Mouse (Mus musculus) embryonic facial prominence, embryonic 13.5 days (tissue): ENCODE data around the gene Kiz. TPM values are rescaled to one million over a fixed set of nuclear protein-coding genes. Genes with fewer than 3 reads are reported as not detected.

Experiments
- ATAC-seq: fragments of 200-750 bp; cut with Nextera tagmentation; 2 replicates; pipeline ENCODE4 v1.8.0; 2017; ENCODE audit warnings: low read depth; ENCODE audit not compliant: insufficient number of reproducible peaks, insufficient read depth, low FRiP score, low TSS enrichment
- H3K27ac ChIP-seq: fragments of 300-500 bp; sonication (generic); 2 replicates; pipeline ENCODE4 v1.5.1; 2015; ENCODE audit warnings: moderate library complexity, mild to moderate bottlenecking, inconsistent platforms
- H3K27me3 ChIP-seq: fragments of 300-500 bp; sonication (generic); 2 replicates; pipeline ENCODE4 v1.6.1; 2015; ENCODE audit warnings: mild to moderate bottlenecking, inconsistent platforms
- H3K36me3 ChIP-seq: fragments of 300-500 bp; sonication (generic); 2 replicates; pipeline ENCODE4 v1.6.1; 2015; ENCODE audit warnings: mild to moderate bottlenecking, inconsistent platforms
- H3K4me1 ChIP-seq: fragments of 300-500 bp; sonication (generic); 2 replicates; pipeline ENCODE4 v1.6.1; 2015; ENCODE audit warnings: inconsistent platforms
- H3K4me2 ChIP-seq: fragments of 300-500 bp; sonication (generic); 2 replicates; pipeline ENCODE4 v1.6.1; 2015; ENCODE audit warnings: moderate library complexity, mild to moderate bottlenecking, inconsistent platforms
- H3K4me3 ChIP-seq: fragments of 300-500 bp; sonication (generic); 2 replicates; pipeline ENCODE4 v1.5.1; 2015; ENCODE audit warnings: mild to moderate bottlenecking, inconsistent platforms
- H3K9ac ChIP-seq: fragments of 300-500 bp; sonication (generic); 2 replicates; pipeline ENCODE4 v1.6.1; 2015; ENCODE audit warnings: mild to moderate bottlenecking, inconsistent platforms
- H3K9me3 ChIP-seq: fragments of 300-500 bp; sonication (generic); 2 replicates; pipeline ENCODE4 v1.6.1; 2016; ENCODE audit warnings: inconsistent platforms
- WGBS: fragments of 180-500 bp; shearing (Covaris S2); methylation state at CpG from one replicate; pipeline ENCODE4 v1.1.7; 2015; ENCODE audit warnings: mixed read lengths; 5-methylcytosine and 5-hydroxymethylcytosine counted together
- polyA plus RNA-seq: library from polyadenylated mRNA; unstranded; fragments of >200 nt; fragmentation: Nextera tagmentation; extraction: Ambion mirVana; gene quantifications from 2 replicates; pipeline ENCODE4 v1.2.1, GENCODE M21; 2015

Gene Kiz
- polyA plus RNA-seq, 1 experiment from 2014 or later, result 31.2 TPM

GRCm38 (mm10) chr2:146920375-146921160, 64.9 kb downstream of the Kiz start:
- WGBS, result 23% methylated on average over 8 of the region's 8 CpGs
- no peak overlapping the region for H3K9ac ChIP-seq
- H3K36me3 ChIP-seq, result no peaks in the 10 kb centered on the region
- no peaks in the 10 kb centered on the region for H3K9me3 ChIP-seq
- no peaks in the 10 kb centered on the region for H3K27me3 ChIP-seq
- peaks cover 10% of the 10 kb centered on the region; the same call in 1 of the 2 replicates for H3K4me1 ChIP-seq
- H3K4me3 ChIP-seq, result no peak overlapping the region
- no peak overlapping the region for H3K27ac ChIP-seq
- ATAC-seq, result no peak
- no peak overlapping the region for H3K4me2 ChIP-seq

- no peak overlapping the region for H3K4me3 ChIP-seq
- H3K27ac ChIP-seq, result no peak overlapping the region
- no peaks in the 10 kb centered on the region for H3K9me3 ChIP-seq
- peaks cover 8% of the 10 kb centered on the region; the same call in 1 of the 2 replicates for H3K4me1 ChIP-seq
- H3K36me3 ChIP-seq, result no peaks in the 10 kb centered on the region
- no peaks in the 10 kb centered on the region for H3K27me3 ChIP-seq
- H3K4me2 ChIP-seq, result no peak overlapping the region
- 96% methylated on average over 1 of the region's 1 CpGs for WGBS
- no peak for ATAC-seq
- H3K9ac ChIP-seq, result no peak overlapping the region
Observed at GRCm38 (mm10) chr2:146925296-146925695, 69.6 kb downstream of the Kiz start.

- 68% methylated on average over 4 of the region's 4 CpGs for WGBS
- no peak overlapping the region for H3K4me3 ChIP-seq
- no peak overlapping the region for H3K9ac ChIP-seq
- H3K27ac ChIP-seq, result no peak overlapping the region
- H3K4me1 ChIP-seq, result peaks cover 2% of the 10 kb centered on the region; the same call in 1 of the 2 replicates
- no peak for ATAC-seq
- no peaks in the 10 kb centered on the region for H3K27me3 ChIP-seq
- H3K4me2 ChIP-seq, result no peak overlapping the region
- no peaks in the 10 kb centered on the region for H3K36me3 ChIP-seq
- H3K9me3 ChIP-seq, result no peaks in the 10 kb centered on the region
Observed at GRCm38 (mm10) chr2:146925846-146926245, 70.2 kb downstream of the Kiz start.

- no peak for ATAC-seq
- H3K4me3 ChIP-seq, result no peak overlapping the region
- no peak overlapping the region for H3K4me2 ChIP-seq
- 44% methylated on average over 8 of the region's 8 CpGs for WGBS
- H3K27ac ChIP-seq, result no peak overlapping the region
- no peaks in the 10 kb centered on the region for H3K4me1 ChIP-seq
- H3K9me3 ChIP-seq, result no peaks in the 10 kb centered on the region
- H3K9ac ChIP-seq, result no peak overlapping the region
- H3K27me3 ChIP-seq, result no peaks in the 10 kb centered on the region
- H3K36me3 ChIP-seq, result 0 out of 2 replicates have a peak, but pooled peaks cover 4% of the 10 kb centered on the region
Observed at GRCm38 (mm10) chr2:146948223-146948776, 92.6 kb downstream of the Kiz start.

GRCm38 (mm10) chr2:146956366-146956765, 100.7 kb downstream of the Kiz start:
- no peak overlapping the region for H3K4me2 ChIP-seq
- H3K9me3 ChIP-seq, result no peaks in the 10 kb centered on the region
- 38% methylated on average over 6 of the region's 6 CpGs for WGBS
- H3K36me3 ChIP-seq, result 0 out of 2 replicates have a peak, but pooled peaks cover 4% of the 10 kb centered on the region
- H3K27ac ChIP-seq, result no peak overlapping the region
- ATAC-seq, result no peak
- no peaks in the 10 kb centered on the region for H3K27me3 ChIP-seq
- no peak overlapping the region for H3K9ac ChIP-seq
- peaks cover 7% of the 10 kb centered on the region; the same call in 1 of the 2 replicates for H3K4me1 ChIP-seq
- no peak overlapping the region for H3K4me3 ChIP-seq

GRCm38 (mm10) chr2:146958398-146958911, 102.8 kb downstream of the Kiz start:
- no peak for ATAC-seq
- Histone ChIP-seq H3K27ac (no peak overlapping the region), H3K4me2 (peak overlapping the region; percentile 57), H3K36me3 (no peaks in the 10 kb centered on the region), H3K4me1 (peaks cover 7% of the 10 kb centered on the region; the same call in 1 of the 2 replicates), H3K9ac (0 out of 2 replicates have a peak overlapping the region, but pooled peaks have one; percentile 37), H3K9me3 (0 out of 2 replicates have a peak, but pooled peaks cover under 1% of the 10 kb centered on the region), H3K27me3 (no peaks in the 10 kb centered on the region), H3K4me3 (peak overlapping the region; percentile 31)
- WGBS, result 14% methylated on average over 11 of the region's 11 CpGs

- no peaks in the 10 kb centered on the region for H3K36me3 ChIP-seq
- no peak overlapping the region for H3K27ac ChIP-seq
- H3K9me3 ChIP-seq, result 0 out of 2 replicates have a peak, but pooled peaks cover 3% of the 10 kb centered on the region
- H3K27me3 ChIP-seq, result no peaks in the 10 kb centered on the region
- no peak for ATAC-seq
- peak overlapping the region; percentile 57 for H3K4me2 ChIP-seq
- peak overlapping the region; percentile 31 for H3K4me3 ChIP-seq
- WGBS, result 1% methylated on average over 21 of the region's 21 CpGs
- peaks cover 7% of the 10 kb centered on the region; the same call in 1 of the 2 replicates for H3K4me1 ChIP-seq
- peak overlapping the region; percentile 37; the same call in 1 of the 2 replicates for H3K9ac ChIP-seq
Observed at GRCm38 (mm10) chr2:146958951-146959821, 103.5 kb downstream of the Kiz start.

- no peaks in the 10 kb centered on the region for H3K27me3 ChIP-seq
- no peaks in the 10 kb centered on the region for H3K4me1 ChIP-seq
- no peaks in the 10 kb centered on the region for H3K9me3 ChIP-seq
- no peak overlapping the region for H3K4me2 ChIP-seq
- ATAC-seq, result no peak
- WGBS, result 78% methylated on average over 3 of the region's 3 CpGs
- H3K36me3 ChIP-seq, result peaks cover 8% of the 10 kb centered on the region
- H3K27ac ChIP-seq, result no peak overlapping the region
- H3K9ac ChIP-seq, result no peak overlapping the region
- no peak overlapping the region for H3K4me3 ChIP-seq
Observed at GRCm38 (mm10) chr2:146975024-146975423, 119.4 kb downstream of the Kiz start.

GRCm38 (mm10) chr2:146975453-146976028, 119.9 kb downstream of the Kiz start:
- Histone ChIP-seq H3K4me3 (no peak overlapping the region), H3K9ac (no peak overlapping the region), H3K27ac (no peak overlapping the region), H3K36me3 (peaks cover 2% of the 10 kb centered on the region; the same call in 1 of the 2 replicates), H3K27me3 (no peaks in the 10 kb centered on the region), H3K4me1 (no peaks in the 10 kb centered on the region), H3K9me3 (no peaks in the 10 kb centered on the region), H3K4me2 (no peak overlapping the region)
- WGBS, result 74% methylated on average over 3 of the region's 3 CpGs
- no peak for ATAC-seq

- no peak overlapping the region for H3K9ac ChIP-seq
- no peaks in the 10 kb centered on the region for H3K36me3 ChIP-seq
- WGBS, result 89% methylated on average over 2 of the region's 2 CpGs
- H3K4me3 ChIP-seq, result no peak overlapping the region
- no peaks in the 10 kb centered on the region for H3K4me1 ChIP-seq
- ATAC-seq, result no peak
- H3K4me2 ChIP-seq, result no peak overlapping the region
- no peaks in the 10 kb centered on the region; the same call in 1 of the 2 replicates for H3K9me3 ChIP-seq
- no peaks in the 10 kb centered on the region for H3K27me3 ChIP-seq
- no peak overlapping the region for H3K27ac ChIP-seq
Observed at GRCm38 (mm10) chr2:146982786-146983185, 127.1 kb downstream of the Kiz start.

- 88% methylated on average over 2 of the region's 2 CpGs for WGBS
- Histone ChIP-seq H3K4me1 (no peaks in the 10 kb centered on the region), H3K9me3 (no peaks in the 10 kb centered on the region; the same call in 1 of the 2 replicates), H3K36me3 (no peaks in the 10 kb centered on the region), H3K4me3 (no peak overlapping the region), H3K27ac (no peak overlapping the region), H3K27me3 (no peaks in the 10 kb centered on the region), H3K9ac (no peak overlapping the region), H3K4me2 (no peak overlapping the region)
- no peak for ATAC-seq
Observed at GRCm38 (mm10) chr2:146984831-146985230, 129.2 kb downstream of the Kiz start.
